Mouse (Mus musculus) lung, embryonic 16.5 days (tissue): Measurements from ENCODE around the gene Rgs3. TPM values are rescaled to one million over a fixed set of nuclear protein-coding genes. Genes with fewer than 3 reads are reported as not detected.

Experiments
- ATAC-seq: fragments of 200-750 bp; cut with Nextera tagmentation; 2 replicates; pipeline ENCODE4 v1.8.0; 2017; ENCODE audit warnings: low read depth, mild to moderate bottlenecking, moderate library complexity
- H3K27ac ChIP-seq: fragments of 300-500 bp; sonication (generic); 2 replicates; pipeline ENCODE4 v1.5.1; 2014; ENCODE audit warnings: mild to moderate bottlenecking, control low read depth, low read length
- H3K27me3 ChIP-seq: fragments of 300-500 bp; sonication (generic); 2 replicates; pipeline ENCODE4 v1.6.1; 2014; ENCODE audit warnings: low read depth, low read length, mixed read lengths; ENCODE audit not compliant: control insufficient read depth, insufficient read depth
- H3K36me3 ChIP-seq: fragments of 300-500 bp; sonication (generic); 2 replicates; pipeline ENCODE4 v1.6.1; 2014; ENCODE audit warnings: low read length; ENCODE audit not compliant: control insufficient read depth, insufficient read depth
- H3K4me1 ChIP-seq: fragments of 300-500 bp; sonication (generic); replicated peaks from 2 replicates; pipeline ENCODE4 v1.6.1; 2014; ENCODE audit warnings: low read length, mixed read lengths; ENCODE audit not compliant: control insufficient read depth, insufficient read depth
- H3K4me2 ChIP-seq: fragments of 300-500 bp; sonication (generic); 2 replicates; pipeline ENCODE4 v1.6.1; 2014; ENCODE audit warnings: low read depth, low read length, control low read depth
- H3K4me3 ChIP-seq: fragments of 300-500 bp; sonication (generic); 2 replicates; pipeline ENCODE4 v1.5.1; 2014; ENCODE audit warnings: mild to moderate bottlenecking, low read length, control low read depth
- H3K9ac ChIP-seq: fragments of 300-500 bp; sonication (generic); 2 replicates; pipeline ENCODE4 v1.6.1; 2014; ENCODE audit warnings: low read length, control low read depth
- H3K9me3 ChIP-seq: fragments of 300-500 bp; sonication (generic); 2 replicates; pipeline ENCODE4 v1.6.1; 2016; ENCODE audit warnings: low read length; ENCODE audit not compliant: control insufficient read depth
- WGBS: fragments of 180-500 bp; shearing (Covaris S2); extraction: QIAGEN DNeasy Blood & Tissue Kit; methylation state at CpG from one replicate; pipeline ENCODE4 v1.1.7; 2014; 5-methylcytosine and 5-hydroxymethylcytosine counted together
- polyA plus RNA-seq: library from polyadenylated mRNA; unstranded; fragments of >200 nt; fragmentation: Nextera tagmentation; extraction: Ambion mirVana; gene quantifications from 2 replicates; pipeline ENCODE4 v1.2.1, GENCODE M21; 2015

Gene Rgs3
- polyA plus RNA-seq, 1 experiment from 2014 or later = 57.4 TPM

- H3K36me3 ChIP-seq = peaks cover 8% of the 10 kb centered on the region
- peak overlapping the region; percentile 88 for H3K4me3 ChIP-seq
- WGBS = 30% methylated on average over 13 of the region's 13 CpGs
- peak overlapping the region; percentile 95 for H3K27ac ChIP-seq
- H3K9me3 ChIP-seq = no peaks in the 10 kb centered on the region
- H3K27me3 ChIP-seq = no peaks in the 10 kb centered on the region
- H3K9ac ChIP-seq = peak overlapping the region; percentile 89
- H3K4me1 ChIP-seq = peaks cover 40% of the 10 kb centered on the region
- ATAC-seq = peak; percentile 12; the same call in 1 of the 2 replicates
- H3K4me2 ChIP-seq = peak overlapping the region; percentile 62
Observed at GRCm38 (mm10) chr4:62518416-62519121, 41.1 kb upstream of the Rgs3 start.

DNA sequence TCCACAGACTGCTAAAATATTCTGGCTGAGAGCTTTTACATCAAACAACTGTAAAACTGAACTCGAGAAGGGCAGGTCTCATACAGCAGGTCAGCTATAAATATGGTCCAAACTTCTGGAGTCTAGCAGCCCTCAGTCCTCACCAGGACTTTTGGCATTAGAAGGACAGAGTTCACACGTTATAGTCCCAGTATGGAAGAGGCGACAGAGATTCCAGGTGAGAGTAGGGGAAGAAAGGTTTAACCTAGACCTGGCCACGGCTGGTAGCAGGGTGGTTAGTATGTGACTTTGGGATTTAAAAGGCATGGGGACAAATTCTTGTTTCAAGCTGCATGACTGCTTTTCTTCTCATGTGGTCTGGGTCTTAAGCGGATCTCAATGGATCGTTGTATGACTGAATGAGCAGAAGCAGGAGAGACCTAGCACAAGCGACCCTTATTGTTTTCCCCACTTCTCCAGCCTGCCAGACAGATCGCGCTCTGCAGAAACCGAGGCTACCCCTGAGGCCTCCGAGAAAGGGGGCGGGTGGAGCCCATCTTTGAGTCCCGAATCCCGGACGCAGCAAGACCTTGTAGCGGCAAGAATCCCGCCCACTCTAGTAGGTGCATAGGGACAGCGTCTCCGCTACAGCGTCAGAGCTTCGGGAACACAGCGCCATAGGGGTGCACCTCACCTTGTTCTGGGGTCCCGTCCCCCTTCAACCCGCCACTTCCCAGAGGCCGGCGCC lies 40.4 kb upstream of the Rgs3 start:
- ATAC-seq = peak; percentile 60
- Histone ChIP-seq H3K4me1 (peaks cover 46% of the 10 kb centered on the region), H3K9ac (peak overlapping the region; percentile 89), H3K4me2 (peak overlapping the region; percentile 62), H3K36me3 (peaks cover 6% of the 10 kb centered on the region), H3K27me3 (no peaks in the 10 kb centered on the region), H3K4me3 (peak overlapping the region; percentile 88), H3K27ac (peak overlapping the region; percentile 95), H3K9me3 (no peaks in the 10 kb centered on the region)
- under 1% methylated on average over 26 of the region's 26 CpGs for WGBS

- Histone ChIP-seq H3K27ac (peak within 1 kb of the TSS; percentile 95), H3K4me3 (peak within 1 kb of the TSS; percentile 88), H3K27me3 (no peaks in the 10 kb centered on the region), H3K9me3 (no peaks in the 10 kb centered on the region), H3K4me2 (peak within 1 kb of the TSS; percentile 62), H3K4me1 (peaks cover 47% of the 10 kb centered on the region), H3K9ac (peak within 1 kb of the TSS; percentile 89), H3K36me3 (peaks cover 6% of the 10 kb centered on the region)
- ATAC-seq = peak; percentile 84
- WGBS = under 1% methylated on average over 37 of the region's 37 CpGs
Observed at GRCm38 (mm10) chr4:62519849-62520233, 39.8 kb upstream of the Rgs3 start, which contains the start of gene Alad. Alad (minus strand) TSS chr4:62519918.

DNA sequence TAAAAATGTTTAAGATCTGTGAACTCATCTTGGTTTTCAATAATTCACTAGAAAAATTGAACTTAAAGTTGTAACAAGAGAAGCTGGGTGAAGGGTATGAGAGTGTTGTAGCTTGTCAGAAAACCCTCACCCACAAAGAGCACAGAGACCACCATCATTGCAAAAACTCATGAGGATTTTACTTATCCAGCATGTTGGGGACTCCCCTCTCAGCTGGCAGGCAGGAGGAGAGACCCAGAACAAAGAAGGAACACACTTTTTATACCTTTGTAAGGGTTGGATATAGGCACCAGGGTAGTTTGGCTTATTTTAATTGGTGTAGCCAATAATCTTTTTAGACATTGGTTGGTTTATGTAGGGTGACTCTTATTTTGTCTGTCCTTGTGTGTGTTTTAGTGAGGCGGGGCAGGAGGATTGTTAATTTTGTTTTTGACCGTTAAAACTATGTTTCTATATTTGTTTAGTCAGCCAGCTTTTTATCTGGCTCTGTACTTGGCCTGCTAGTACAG lies 38.7 kb upstream of the Rgs3 start:
- peaks cover 6% of the 10 kb centered on the region for H3K36me3 ChIP-seq
- H3K9me3 ChIP-seq = no peaks in the 10 kb centered on the region
- no peaks in the 10 kb centered on the region for H3K27me3 ChIP-seq
- WGBS = 81% methylated on average over 2 of the region's 2 CpGs
- H3K9ac ChIP-seq = no peak overlapping the region; the same call in 1 of the 2 replicates
- no peak for ATAC-seq
- H3K4me3 ChIP-seq = no peak overlapping the region
- H3K4me2 ChIP-seq = no peak overlapping the region
- H3K27ac ChIP-seq = no peak overlapping the region
- H3K4me1 ChIP-seq = peaks cover 38% of the 10 kb centered on the region

- peak; percentile 99 for ATAC-seq
- Histone ChIP-seq H3K9ac (peak within 1 kb of the TSS; percentile 87), H3K4me3 (peak within 1 kb of the TSS; percentile 82), H3K4me1 (peaks cover 7% of the 10 kb centered on the region), H3K9me3 (no peaks in the 10 kb centered on the region), H3K27ac (peak within 1 kb of the TSS; percentile 97), H3K27me3 (no peaks in the 10 kb centered on the region), H3K4me2 (peak within 1 kb of the TSS; percentile 74), H3K36me3 (peaks cover 6% of the 10 kb centered on the region)
- under 1% methylated on average over 50 of the region's 59 CpGs for WGBS
Observed at GRCm38 (mm10) chr4:62524651-62525488, 34.8 kb upstream of the Rgs3 start, which contains the start of the genes Pole3 and 4933430I17Rik. Pole3 (minus strand) TSS chr4:62525068. 4933430I17Rik (plus strand) TSS chr4:62525369.

DNA sequence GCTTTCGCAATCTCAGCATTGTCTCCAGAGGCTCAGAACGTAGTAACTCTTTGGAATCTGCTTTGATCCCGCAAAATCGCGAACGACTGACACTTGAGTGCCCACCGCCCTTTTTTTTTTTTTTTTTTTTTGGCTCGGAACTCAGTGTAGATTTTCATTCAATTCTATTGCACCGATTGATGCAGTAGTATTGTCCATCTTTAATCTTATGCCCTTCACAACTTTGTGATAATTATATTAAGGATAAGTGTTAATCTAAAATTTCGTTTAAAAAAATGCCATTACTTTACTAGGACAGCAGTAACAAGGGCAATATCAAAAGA lies 34.2 kb upstream of the Rgs3 start:
- Histone ChIP-seq H3K36me3 (peaks cover 6% of the 10 kb centered on the region), H3K27me3 (no peaks in the 10 kb centered on the region), H3K9me3 (no peaks in the 10 kb centered on the region), H3K27ac (no peak overlapping the region), H3K4me2 (peak overlapping the region; percentile 48), H3K4me1 (peaks cover 8% of the 10 kb centered on the region), H3K4me3 (peak overlapping the region; percentile 82), H3K9ac (peak overlapping the region; percentile 58)
- no peak for ATAC-seq
- 2% methylated on average over 10 of the region's 10 CpGs for WGBS

GRCm38 (mm10) chr4:62526256-62526655 lies 33.4 kb upstream of the Rgs3 start:
- H3K9me3 ChIP-seq = no peaks in the 10 kb centered on the region
- H3K9ac ChIP-seq = no peak overlapping the region
- H3K27me3 ChIP-seq = no peaks in the 10 kb centered on the region
- ATAC-seq = no peak
- H3K27ac ChIP-seq = no peak overlapping the region
- peaks cover 6% of the 10 kb centered on the region for H3K36me3 ChIP-seq
- WGBS = 58% methylated on average over 2 of the region's 2 CpGs
- peaks cover 12% of the 10 kb centered on the region for H3K4me1 ChIP-seq
- no peak overlapping the region for H3K4me3 ChIP-seq
- H3K4me2 ChIP-seq = no peak overlapping the region

DNA sequence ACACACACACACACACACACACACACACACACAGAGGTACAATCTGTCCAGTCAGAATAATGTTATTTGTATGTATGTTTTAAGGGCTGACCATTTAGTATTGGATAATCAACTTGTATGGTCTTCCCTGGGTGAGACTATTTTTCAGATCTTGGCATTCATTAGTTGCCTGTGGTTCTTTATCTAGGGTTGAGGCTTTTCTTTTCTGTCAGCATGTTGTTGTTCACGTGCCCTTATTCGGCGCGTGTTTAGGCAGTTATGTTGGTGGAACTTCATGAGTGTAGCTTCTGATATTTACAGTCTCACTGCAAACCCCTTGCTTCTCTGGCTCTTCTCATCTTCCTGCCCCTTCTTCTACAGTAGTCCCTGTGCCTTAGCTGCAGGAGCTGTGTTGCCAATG lies 32.0 kb upstream of the Rgs3 start:
- Histone ChIP-seq H3K4me3 (no peak overlapping the region), H3K9ac (no peak overlapping the region), H3K4me2 (no peak overlapping the region), H3K27ac (no peak overlapping the region), H3K4me1 (peaks cover 12% of the 10 kb centered on the region), H3K36me3 (peaks cover 6% of the 10 kb centered on the region), H3K9me3 (no peaks in the 10 kb centered on the region), H3K27me3 (no peaks in the 10 kb centered on the region)
- 86% methylated on average over 4 of the region's 4 CpGs for WGBS
- no peak for ATAC-seq
